Mouse (Mus musculus): ENCODE data around the gene Btbd35f29.
"Not testable (repeated sequence)": the region's sequence is repeated elsewhere in the genome, so short reads cannot be mapped to it uniquely, and the experiment has no call there.

Btbd35f29 gene

GRCm38 (mm10) chrX:31117374-31117773 lies at the start of gene Btbd35f29:
Btbd35f29 (plus strand) TSS chrX:31117674.
- not testable (repeated sequence) for DNase-seq

- DNase-seq: not testable (repeated sequence)
These were observed 23.9 kb downstream of the Btbd35f29 start for GRCm38 (mm10) chrX:31141416-31141815.

- DNase-seq: not testable (repeated sequence)
These were observed 27.7 kb downstream of the Btbd35f29 start for GRCm38 (mm10) chrX:31145144-31145543.

GRCm38 (mm10) chrX:31145835-31146234 lies 28.4 kb downstream of the Btbd35f29 start:
- DNase-seq: not testable (repeated sequence)

GRCm38 (mm10) chrX:31158534-31159085 lies 41.1 kb downstream of the Btbd35f29 start:
- DNase-seq: not testable (repeated sequence)

GRCm38 (mm10) chrX:31159450-31160322 lies 42.2 kb downstream of the Btbd35f29 start:
- not testable (repeated sequence) for DNase-seq

GRCm38 (mm10) chrX:31160554-31160953 lies 43.1 kb downstream of the Btbd35f29 start:
- not testable (repeated sequence) for DNase-seq

GRCm38 (mm10) chrX:31162638-31163037 lies 45.2 kb downstream of the Btbd35f29 start:
- DNase-seq: not testable (repeated sequence)

GRCm38 (mm10) chrX:31165193-31165592 lies 47.7 kb downstream of the Btbd35f29 start:
- not testable (repeated sequence) for DNase-seq
